Mouse (Mus musculus) cortical plate, adult 2 months (tissue): Measurements from ENCODE around the gene Adamts13. TPM values are rescaled to one million over a fixed set of nuclear protein-coding genes. Genes with fewer than 3 reads are reported as not detected.

ENCODE experiments used
- H3K27ac ChIP-seq: fragments of 200-500 bp; 2 replicates; pipeline ENCODE4 v1.5.1; 2012; ENCODE audit warnings: low read length, control low read depth, inconsistent platforms; ENCODE audit not compliant: insufficient read depth
- H3K4me1 ChIP-seq: fragments of 200-500 bp; 2 replicates; pipeline ENCODE4 v1.6.1; 2011; ENCODE audit warnings: low read length; ENCODE audit not compliant: control insufficient read depth, insufficient read depth
- H3K4me3 ChIP-seq: fragments of 200-500 bp; 2 replicates; pipeline ENCODE4 v1.5.1; 2011; ENCODE audit warnings: mild to moderate bottlenecking, low read length, control low read depth; ENCODE audit not compliant: insufficient read depth
- CTCF ChIP-seq: fragments of 200-500 bp; IDR thresholded peaks from 2 replicates; pipeline ENCODE4 v1.5.1; 2011; ENCODE audit warnings: mild to moderate bottlenecking, control low read depth, low read length; ENCODE audit not compliant: insufficient read depth; ENCODE audit errors: extremely low read depth
- POLR2A ChIP-seq: fragments of 200-500 bp; IDR thresholded peaks from 2 replicates; pipeline ENCODE4 v1.6.1; 2011; ENCODE audit warnings: mild to moderate bottlenecking, low read length, control low read depth; ENCODE audit not compliant: insufficient read depth; ENCODE audit errors: extremely low read depth
- polyA plus RNA-seq: library from polyadenylated mRNA; depleted of rRNA; stranded (reverse); fragments of >200 nt; gene quantifications from 2 replicates; pipeline ENCODE4 v1.2.3, GENCODE M21; 2012

Gene Adamts13
- polyA plus RNA-seq, 1 experiment: 7.0 TPM

GRCm38 (mm10) chr2:26951346-26951905, 21.8 kb upstream of the Adamts13 start:
- H3K4me3 ChIP-seq: no peak overlapping the region
- no peak for TF ChIP-seq POLR2A
- TF ChIP-seq CTCF: no peak
- H3K27ac ChIP-seq: no peak overlapping the region
- H3K4me1 ChIP-seq: no peaks in the 10 kb centered on the region

- TF ChIP-seq CTCF (no peak), POLR2A (no peak)
- no peaks in the 10 kb centered on the region for H3K4me1 ChIP-seq
- no peak overlapping the region for H3K4me3 ChIP-seq
- H3K27ac ChIP-seq: no peak overlapping the region
Observed at GRCm38 (mm10) chr2:26952193-26952592, 21.0 kb upstream of the Adamts13 start.

- no peak for TF ChIP-seq CTCF
- no peak for TF ChIP-seq POLR2A
- Histone ChIP-seq H3K27ac (no peak overlapping the region), H3K4me1 (no peaks in the 10 kb centered on the region), H3K4me3 (no peak overlapping the region)
Observed at GRCm38 (mm10) chr2:26952866-26953265, 20.4 kb upstream of the Adamts13 start.

- no peak overlapping the region for H3K27ac ChIP-seq
- no peak overlapping the region for H3K4me3 ChIP-seq
- no peak for TF ChIP-seq CTCF
- TF ChIP-seq POLR2A: no peak
- H3K4me1 ChIP-seq: no peaks in the 10 kb centered on the region
Observed at GRCm38 (mm10) chr2:26954735-26955395, 18.4 kb upstream of the Adamts13 start.

- Histone ChIP-seq H3K27ac (no peak overlapping the region), H3K4me3 (no peak overlapping the region), H3K4me1 (peaks cover 6% of the 10 kb centered on the region; the same call in 1 of the 2 replicates)
- TF ChIP-seq CTCF: no peak
- TF ChIP-seq POLR2A: no peak
Observed at GRCm38 (mm10) chr2:26956811-26957487, 16.3 kb upstream of the Adamts13 start.

GRCm38 (mm10) chr2:26957488-26957859, 15.7 kb upstream of the Adamts13 start:
- Histone ChIP-seq H3K27ac (no peak overlapping the region), H3K4me3 (no peak overlapping the region), H3K4me1 (peaks cover 7% of the 10 kb centered on the region; the same call in 1 of the 2 replicates)
- TF ChIP-seq POLR2A: no peak
- no peak for TF ChIP-seq CTCF

- Histone ChIP-seq H3K4me3 (no peak overlapping the region), H3K4me1 (peaks cover 9% of the 10 kb centered on the region; the same call in 1 of the 2 replicates), H3K27ac (no peak overlapping the region)
- 0 out of 2 replicates have a peak, but pooled peaks have one; percentile 12 for TF ChIP-seq CTCF
- no peak for TF ChIP-seq POLR2A
Observed at GRCm38 (mm10) chr2:26960756-26961155, 12.5 kb upstream of the Adamts13 start.

GRCm38 (mm10) chr2:26963923-26964723, 9.1 kb upstream of the Adamts13 start, which contains the start of gene Rexo4:
Gene Rexo4 (minus strand): TSS chr2:26964386.
- H3K4me1 ChIP-seq: peaks cover 9% of the 10 kb centered on the region; the same call in 1 of the 2 replicates
- H3K4me3 ChIP-seq: peak within 1 kb of the TSS; percentile 41
- H3K27ac ChIP-seq: peak within 1 kb of the TSS; percentile 23
- TF ChIP-seq POLR2A (peak; percentile 84), CTCF (no peak)

GRCm38 (mm10) chr2:26964724-26965370, 8.4 kb upstream of the Adamts13 start:
- no peak for TF ChIP-seq CTCF
- Histone ChIP-seq H3K4me3 (peak overlapping the region; percentile 41), H3K4me1 (peaks cover 9% of the 10 kb centered on the region; the same call in 1 of the 2 replicates), H3K27ac (peak overlapping the region; percentile 23; the same call in 1 of the 2 replicates)
